Mouse (Mus musculus) forebrain, embryonic 12.5 days (tissue): ENCODE measurements around the gene Lrrc42. TPM values are rescaled to one million over a fixed set of nuclear protein-coding genes. Genes with fewer than 3 reads are reported as not detected.

ENCODE experiments used
- ATAC-seq: fragments of 200-750 bp; cut with Nextera tagmentation; 2 replicates; pipeline ENCODE4 v1.8.0; 2017; ENCODE audit warnings: moderate TSS enrichment; ENCODE audit not compliant: low FRiP score
- H3K27ac ChIP-seq: fragments of 300-500 bp; sonication (generic); 2 replicates; pipeline ENCODE4 v1.5.1; 2016; ENCODE audit warnings: mild to moderate bottlenecking
- H3K27me3 ChIP-seq: fragments of 300-500 bp; sonication (generic); 2 replicates; pipeline ENCODE4 v1.6.1; 2016; ENCODE audit warnings: mild to moderate bottlenecking
- H3K36me3 ChIP-seq: fragments of 300-500 bp; sonication (generic); replicated peaks from 2 replicates; pipeline ENCODE4 v1.6.1; 2016; ENCODE audit warnings: mild to moderate bottlenecking
- H3K4me1 ChIP-seq: fragments of 300-500 bp; sonication (generic); 2 replicates; pipeline ENCODE4 v1.6.1; 2016
- H3K4me2 ChIP-seq: fragments of 300-500 bp; sonication (generic); 2 replicates; pipeline ENCODE4 v1.6.1; 2016; ENCODE audit warnings: mild to moderate bottlenecking, moderate library complexity
- H3K4me3 ChIP-seq: fragments of 300-500 bp; sonication (generic); replicated peaks from 2 replicates; pipeline ENCODE4 v1.5.1; 2016; ENCODE audit warnings: mild to moderate bottlenecking
- H3K9ac ChIP-seq: fragments of 300-500 bp; sonication (generic); 2 replicates; pipeline ENCODE4 v1.6.1; 2016; ENCODE audit warnings: mild to moderate bottlenecking
- H3K9me3 ChIP-seq: fragments of 300-500 bp; sonication (generic); 2 replicates; pipeline ENCODE4 v1.6.1; 2016
- WGBS: fragments of 180-500 bp; shearing (Covaris S2); methylation state at CpG from one replicate; pipeline ENCODE4 v1.1.7; 2016; 5-methylcytosine and 5-hydroxymethylcytosine counted together
- polyA plus RNA-seq: library from polyadenylated mRNA; unstranded; fragments of >200 nt; fragmentation: Nextera tagmentation; extraction: Ambion mirVana; gene quantifications from 2 replicates; pipeline ENCODE4 v1.2.1, GENCODE M21; 2016

Lrrc42 gene
- polyA plus RNA-seq, 1 experiment from 2014 or later, result 79.9 TPM

- no peak for ATAC-seq
- Histone ChIP-seq H3K4me1 (no peaks in the 10 kb centered on the region), H3K4me3 (no peak overlapping the region), H3K27ac (no peak overlapping the region), H3K4me2 (no peak overlapping the region), H3K9me3 (no peaks in the 10 kb centered on the region), H3K9ac (no peak overlapping the region), H3K27me3 (peaks cover 2% of the 10 kb centered on the region; the same call in 1 of the 2 replicates), H3K36me3 (0 out of 2 replicates have a peak, but pooled peaks cover 4% of the 10 kb centered on the region)
- WGBS, result 87% methylated on average over 3 of the region's 3 CpGs
These were observed 32.3 kb upstream of the Lrrc42 start for GRCm38 (mm10) chr4:107285446-107286200.

GRCm38 (mm10) chr4:107280843-107281475 is 27.6 kb upstream of the Lrrc42 start:
- Histone ChIP-seq H3K9ac (no peak overlapping the region), H3K4me3 (no peak overlapping the region), H3K4me1 (peaks cover 9% of the 10 kb centered on the region), H3K27me3 (peaks cover 10% of the 10 kb centered on the region), H3K36me3 (0 out of 2 replicates have a peak, but pooled peaks cover 8% of the 10 kb centered on the region), H3K9me3 (no peaks in the 10 kb centered on the region), H3K4me2 (no peak overlapping the region), H3K27ac (no peak overlapping the region)
- 80% methylated on average over 7 of the region's 7 CpGs for WGBS
- ATAC-seq, result no peak

GRCm38 (mm10) chr4:107278188-107278707 is 24.9 kb upstream of the Lrrc42 start:
- Histone ChIP-seq H3K27me3 (peaks cover 10% of the 10 kb centered on the region), H3K27ac (0 out of 2 replicates have a peak overlapping the region, but pooled peaks have one; percentile 6), H3K4me1 (peaks cover 9% of the 10 kb centered on the region), H3K9me3 (no peaks in the 10 kb centered on the region), H3K36me3 (0 out of 2 replicates have a peak, but pooled peaks cover 8% of the 10 kb centered on the region), H3K9ac (no peak overlapping the region), H3K4me2 (peak overlapping the region; percentile 19), H3K4me3 (no peak overlapping the region)
- peak; percentile 57 for ATAC-seq
- WGBS, result 6% methylated on average over 8 of the region's 8 CpGs

GRCm38 (mm10) chr4:107274511-107274910 is 21.2 kb upstream of the Lrrc42 start:
- no peak for ATAC-seq
- Histone ChIP-seq H3K4me3 (no peak overlapping the region), H3K4me1 (peaks cover 9% of the 10 kb centered on the region), H3K27me3 (no peaks in the 10 kb centered on the region), H3K27ac (no peak overlapping the region), H3K9ac (no peak overlapping the region), H3K36me3 (no peaks in the 10 kb centered on the region), H3K9me3 (no peaks in the 10 kb centered on the region), H3K4me2 (no peak overlapping the region)
- 87% methylated on average over 5 of the region's 5 CpGs for WGBS

GRCm38 (mm10) chr4:107273683-107274082 is 20.4 kb upstream of the Lrrc42 start:
- no peak for ATAC-seq
- no peak overlapping the region for H3K27ac ChIP-seq
- H3K4me1 ChIP-seq, result peaks cover 7% of the 10 kb centered on the region
- WGBS, result 89% methylated on average over 4 of the region's 4 CpGs
- no peaks in the 10 kb centered on the region for H3K9me3 ChIP-seq
- H3K9ac ChIP-seq, result no peak overlapping the region
- H3K4me2 ChIP-seq, result no peak overlapping the region
- H3K4me3 ChIP-seq, result no peak overlapping the region
- no peaks in the 10 kb centered on the region for H3K27me3 ChIP-seq
- no peaks in the 10 kb centered on the region for H3K36me3 ChIP-seq

- Histone ChIP-seq H3K36me3 (0 out of 2 replicates have a peak, but pooled peaks cover 2% of the 10 kb centered on the region), H3K27me3 (no peaks in the 10 kb centered on the region), H3K9ac (no peak overlapping the region), H3K9me3 (peaks cover 2% of the 10 kb centered on the region), H3K4me2 (no peak overlapping the region), H3K4me3 (no peak overlapping the region), H3K4me1 (no peaks in the 10 kb centered on the region), H3K27ac (no peak overlapping the region)
- WGBS, result 87% methylated on average over 4 of the region's 4 CpGs
- no peak for ATAC-seq
These were observed 6.7 kb upstream of the Lrrc42 start for GRCm38 (mm10) chr4:107260001-107260400.

- H3K4me3 ChIP-seq, result peak overlapping the region; percentile 71
- H3K27me3 ChIP-seq, result no peaks in the 10 kb centered on the region
- H3K4me2 ChIP-seq, result peak overlapping the region; percentile 65
- WGBS, result 23% methylated on average over 3 of the region's 3 CpGs
- H3K36me3 ChIP-seq, result no peaks in the 10 kb centered on the region
- no peaks in the 10 kb centered on the region for H3K9me3 ChIP-seq
- H3K9ac ChIP-seq, result peak overlapping the region; percentile 80
- peak overlapping the region; percentile 82; the same call in 1 of the 2 replicates for H3K27ac ChIP-seq
- peaks cover 23% of the 10 kb centered on the region for H3K4me1 ChIP-seq
- no peak for ATAC-seq
These were observed 1.1 kb upstream of the Lrrc42 start for GRCm38 (mm10) chr4:107254414-107254813.

- Histone ChIP-seq H3K4me1 (peaks cover 31% of the 10 kb centered on the region), H3K9me3 (no peaks in the 10 kb centered on the region), H3K27ac (0 out of 2 replicates have a peak overlapping the region, but pooled peaks have one; percentile 74), H3K9ac (peak overlapping the region; percentile 80), H3K27me3 (no peaks in the 10 kb centered on the region), H3K4me2 (peak overlapping the region; percentile 65), H3K4me3 (peak overlapping the region; percentile 71), H3K36me3 (no peaks in the 10 kb centered on the region)
- no peak for ATAC-seq
- 1% methylated on average over 11 of the region's 11 CpGs for WGBS
These were observed 810 bp downstream of the Lrrc42 start for GRCm38 (mm10) chr4:107252522-107252921.

GRCm38 (mm10) chr4:107250494-107250893 is 2.8 kb downstream of the Lrrc42 start:
- peaks cover 31% of the 10 kb centered on the region for H3K4me1 ChIP-seq
- H3K9ac ChIP-seq, result no peak overlapping the region
- H3K27ac ChIP-seq, result no peak overlapping the region
- no peak overlapping the region for H3K4me3 ChIP-seq
- ATAC-seq, result no peak
- H3K36me3 ChIP-seq, result 0 out of 2 replicates have a peak, but pooled peaks cover 3% of the 10 kb centered on the region
- WGBS, result 33% methylated on average over 4 of the region's 4 CpGs
- H3K4me2 ChIP-seq, result no peak overlapping the region
- H3K9me3 ChIP-seq, result no peaks in the 10 kb centered on the region
- no peaks in the 10 kb centered on the region for H3K27me3 ChIP-seq

- no peak overlapping the region for H3K9ac ChIP-seq
- H3K27ac ChIP-seq, result peak overlapping the region; percentile 56; the same call in 1 of the 2 replicates
- H3K9me3 ChIP-seq, result no peaks in the 10 kb centered on the region
- ATAC-seq, result no peak
- H3K4me2 ChIP-seq, result 0 out of 2 replicates have a peak overlapping the region, but pooled peaks have one; percentile 10
- H3K27me3 ChIP-seq, result no peaks in the 10 kb centered on the region
- H3K36me3 ChIP-seq, result 0 out of 2 replicates have a peak, but pooled peaks cover 3% of the 10 kb centered on the region
- 56% methylated on average over 2 of the region's 2 CpGs for WGBS
- H3K4me3 ChIP-seq, result no peak overlapping the region
- peaks cover 30% of the 10 kb centered on the region for H3K4me1 ChIP-seq
These were observed 3.9 kb downstream of the Lrrc42 start for GRCm38 (mm10) chr4:107249471-107249870.

- H3K9ac ChIP-seq, result no peak overlapping the region
- H3K4me1 ChIP-seq, result peaks cover 28% of the 10 kb centered on the region
- ATAC-seq, result no peak
- no peak overlapping the region for H3K27ac ChIP-seq
- H3K36me3 ChIP-seq, result peaks cover 13% of the 10 kb centered on the region; the same call in 1 of the 2 replicates
- no peak overlapping the region for H3K4me3 ChIP-seq
- H3K4me2 ChIP-seq, result no peak overlapping the region
- WGBS, result 83% methylated on average over 3 of the region's 3 CpGs
- no peaks in the 10 kb centered on the region for H3K27me3 ChIP-seq
- no peaks in the 10 kb centered on the region for H3K9me3 ChIP-seq
These were observed 5.3 kb downstream of the Lrrc42 start for GRCm38 (mm10) chr4:107248061-107248460.

- Histone ChIP-seq H3K9ac (no peak overlapping the region), H3K9me3 (no peaks in the 10 kb centered on the region), H3K27ac (no peak overlapping the region), H3K27me3 (no peaks in the 10 kb centered on the region), H3K4me1 (peaks cover 21% of the 10 kb centered on the region), H3K4me3 (no peak overlapping the region), H3K36me3 (peaks cover 16% of the 10 kb centered on the region), H3K4me2 (no peak overlapping the region)
- ATAC-seq, result no peak
- 78% methylated on average over 9 of the region's 9 CpGs for WGBS
These were observed 6.2 kb downstream of the Lrrc42 start for GRCm38 (mm10) chr4:107247110-107247509.
